Mouse (Mus musculus): ENCODE results near the gene Frmpd4.
A peak's percentile ranks its signal among the peaks of the same experiment; 100 is the strongest.

Gene Frmpd4

DNA sequence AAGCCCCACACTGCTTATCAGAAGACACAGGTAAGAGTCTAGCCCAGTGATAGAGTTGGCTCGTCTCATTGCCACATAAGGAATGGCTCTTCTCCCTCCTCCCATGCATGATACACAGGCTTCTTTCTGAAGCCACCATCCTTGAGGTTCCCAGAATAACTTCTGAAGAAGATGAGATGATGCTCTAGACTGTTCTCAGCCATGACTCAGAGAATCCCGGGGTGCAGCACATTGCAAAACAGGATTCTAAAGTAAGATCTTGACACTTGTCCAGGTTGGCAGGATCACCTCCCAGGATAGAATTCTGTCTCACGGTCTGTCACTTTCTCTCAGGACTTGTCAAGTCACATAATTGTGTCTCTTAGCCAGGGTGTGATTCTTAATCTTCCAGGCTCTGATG is 1024.2 kb downstream of the Frmpd4 start:
- no peak for DNase-seq (ENCODE audit: low spot score)

DNA sequence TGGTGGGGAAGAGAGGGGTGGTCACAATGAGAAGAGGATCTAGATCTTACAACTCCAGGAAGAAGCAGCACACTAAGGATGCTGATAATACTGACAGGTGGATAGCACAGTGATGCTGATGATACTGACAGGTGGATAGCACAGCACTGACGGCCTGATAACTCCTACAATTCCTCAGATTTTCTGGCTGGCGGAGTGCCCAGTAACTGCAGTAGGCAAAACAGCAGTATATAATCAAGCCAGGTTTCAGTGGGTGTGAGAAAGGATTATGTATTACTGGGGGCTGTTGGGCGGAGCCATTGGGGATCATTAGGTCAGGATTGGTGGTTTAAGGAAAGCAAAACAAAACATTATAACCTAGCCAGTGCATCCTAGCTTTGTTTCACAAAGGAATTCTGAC is 1053.9 kb downstream of the Frmpd4 start:
- no peak for DNase-seq (ENCODE audit: low spot score)

DNA sequence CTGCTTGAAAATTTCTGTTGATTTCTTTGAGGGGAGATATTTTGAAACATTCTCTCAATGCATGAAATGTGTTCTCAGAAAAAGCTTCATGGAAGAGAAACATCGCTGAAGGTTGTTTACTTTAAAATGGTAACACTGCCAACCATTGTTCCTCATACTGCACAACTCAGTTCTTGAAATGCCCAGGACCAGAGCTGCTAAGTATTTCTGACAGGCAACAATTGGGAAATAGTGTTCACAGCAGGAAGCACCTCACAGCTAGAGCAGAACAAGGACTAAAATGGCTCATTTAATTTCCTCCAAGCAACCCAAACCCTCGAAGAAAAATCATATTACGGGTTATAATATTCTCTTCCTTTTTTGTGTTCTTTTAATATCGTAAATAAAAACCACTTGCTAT is 1054.5 kb downstream of the Frmpd4 start:
- DNase-seq (ENCODE audit: low spot score) = no peak

DNA sequence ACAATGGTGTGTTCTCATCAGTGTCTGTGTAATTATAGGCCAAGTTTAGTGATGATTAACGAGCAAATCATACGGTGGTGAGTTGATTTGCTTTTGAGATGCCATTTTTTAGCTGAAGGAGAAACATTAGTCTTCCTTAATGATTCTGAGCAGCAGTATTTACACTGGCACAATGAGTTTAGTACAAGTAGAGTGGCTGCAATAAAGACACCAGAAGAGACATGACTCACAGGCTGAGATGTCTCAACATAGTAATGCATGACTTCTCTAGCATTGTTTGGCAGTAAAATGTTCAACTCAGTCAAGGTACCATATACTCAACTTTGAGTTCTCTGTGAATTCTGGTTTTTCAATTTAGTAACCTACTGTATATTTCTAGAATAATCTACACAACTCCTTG is 1058.6 kb downstream of the Frmpd4 start:
- DNase-seq (ENCODE audit: low spot score) = no peak

DNA sequence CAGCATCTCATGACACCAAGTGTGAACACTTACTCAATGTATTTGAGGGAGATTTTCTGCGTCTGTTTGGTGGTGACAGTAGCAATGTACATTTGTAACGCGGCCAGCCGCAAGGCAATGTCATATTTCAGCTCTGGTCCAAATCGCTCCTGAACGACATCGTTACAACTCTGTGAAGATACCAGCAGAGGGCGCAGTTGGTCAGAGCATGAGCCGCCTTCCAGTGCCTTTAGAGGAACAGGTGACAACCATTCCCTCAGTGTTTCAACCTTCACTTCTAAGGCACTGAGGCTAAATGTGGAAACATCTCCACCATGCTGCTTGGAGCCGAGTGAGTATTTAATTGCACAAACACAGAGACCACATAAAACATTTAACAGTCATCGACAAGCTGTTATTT is 1079.3 kb downstream of the Frmpd4 start:
- DNase-seq (ENCODE audit: low spot score) = peak; percentile 78

DNA sequence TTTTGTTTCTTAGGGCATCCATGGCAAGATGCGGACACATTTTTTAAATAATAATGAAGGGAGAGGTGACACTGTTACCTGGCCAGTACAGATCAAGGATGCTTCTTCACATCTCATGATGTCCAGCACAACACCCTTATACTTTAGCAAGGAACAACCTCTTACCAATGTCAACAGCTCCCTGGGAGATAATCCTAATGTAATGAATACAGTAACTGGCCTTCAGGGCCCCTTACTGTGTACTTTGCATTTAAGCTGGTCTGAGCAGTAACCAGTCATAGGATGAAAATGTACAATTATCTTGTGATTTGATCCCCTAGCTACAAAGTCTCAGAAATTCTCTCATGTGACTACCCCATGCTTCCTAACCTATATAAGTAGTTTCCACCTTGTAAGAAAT is 1084.8 kb downstream of the Frmpd4 start:
- no peak for DNase-seq (ENCODE audit: low spot score)

DNA sequence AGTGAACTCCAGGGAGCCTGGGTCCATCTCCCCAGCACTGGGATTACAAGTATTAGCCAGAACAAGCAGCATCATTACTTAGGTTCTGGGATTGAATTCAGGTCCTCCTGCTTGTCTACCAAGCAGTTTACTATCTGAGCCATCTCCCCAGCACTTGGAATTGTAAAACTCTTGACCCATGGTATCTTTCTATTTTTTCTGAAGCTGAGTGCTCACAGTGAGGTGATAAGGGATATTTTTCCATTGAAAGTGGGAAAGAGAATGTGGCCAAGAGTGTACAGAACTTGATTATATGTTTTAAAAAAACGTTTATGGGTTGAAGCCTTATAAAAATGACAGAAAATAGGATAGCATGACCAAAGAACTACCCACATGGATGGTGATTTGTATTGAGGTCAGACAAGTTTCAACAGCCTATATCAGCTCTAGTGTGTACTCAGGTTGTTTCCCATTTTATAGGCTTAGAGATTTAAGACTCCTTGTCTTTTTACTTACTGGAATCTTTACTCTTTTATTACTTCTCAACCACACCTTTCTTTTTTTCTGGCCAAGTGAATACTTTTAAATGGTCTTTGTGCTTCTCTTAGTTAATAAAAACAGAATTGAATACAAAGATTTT is 1085.3 kb downstream of the Frmpd4 start:
- no peak for DNase-seq (ENCODE audit: low spot score)

DNA sequence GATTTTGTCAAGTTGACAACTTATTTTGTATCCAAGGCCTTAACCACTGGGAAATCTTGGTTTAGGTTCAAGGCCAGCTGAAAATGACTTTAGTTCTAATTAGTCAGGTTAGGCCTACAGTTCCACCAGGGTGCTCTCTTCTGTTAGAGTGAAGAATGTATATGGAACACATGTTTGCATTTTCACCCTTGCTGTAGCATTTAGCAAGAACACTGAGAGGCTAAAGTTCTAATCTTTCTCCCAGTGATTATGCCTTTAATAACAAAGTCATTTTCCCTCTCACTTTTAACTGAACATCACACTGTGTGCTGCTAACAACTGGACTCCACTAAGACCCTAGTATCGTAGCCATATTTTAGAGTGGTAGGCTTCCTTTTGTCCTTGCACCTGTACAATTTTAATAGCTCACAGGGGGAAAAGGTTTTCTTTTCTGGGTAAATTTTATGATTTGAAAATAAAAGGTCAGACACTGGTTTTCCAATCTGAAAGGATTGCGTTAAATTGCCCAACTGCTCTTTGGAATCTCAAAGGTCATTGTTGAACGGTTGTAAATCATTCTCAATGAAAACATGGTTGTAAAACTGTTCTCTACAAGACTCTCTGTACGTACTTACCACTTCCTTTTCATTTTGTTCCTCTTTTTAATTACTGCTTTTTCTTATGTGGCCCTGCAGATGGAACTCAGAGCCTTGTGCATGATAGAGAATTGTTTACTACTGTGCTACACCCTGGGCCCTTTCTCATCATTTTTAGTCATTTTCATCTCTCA is 1093.4 kb downstream of the Frmpd4 start:
- DNase-seq (ENCODE audit: low spot score) = no peak

DNA sequence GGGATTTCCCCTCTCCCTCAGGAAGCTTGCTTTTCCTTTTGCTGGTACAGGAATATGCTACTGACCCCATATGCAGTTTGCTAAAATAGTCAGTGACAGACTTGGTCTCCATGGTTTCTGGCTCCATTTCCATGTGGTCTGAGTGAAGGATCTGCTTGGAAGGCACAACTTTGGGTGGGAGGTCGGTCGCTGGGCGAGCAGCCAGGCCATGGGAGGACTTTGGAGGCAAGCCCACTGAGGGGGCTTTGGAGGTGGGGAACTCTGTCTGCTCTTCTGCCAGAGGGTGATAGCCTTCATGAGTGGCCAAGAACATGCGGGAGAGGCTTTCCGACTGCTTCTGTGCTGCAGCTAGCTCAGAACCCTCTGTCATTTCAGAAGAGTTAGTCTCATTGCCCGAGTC is 1099.4 kb downstream of the Frmpd4 start:
- DNase-seq (ENCODE audit: low spot score) = no peak

DNA sequence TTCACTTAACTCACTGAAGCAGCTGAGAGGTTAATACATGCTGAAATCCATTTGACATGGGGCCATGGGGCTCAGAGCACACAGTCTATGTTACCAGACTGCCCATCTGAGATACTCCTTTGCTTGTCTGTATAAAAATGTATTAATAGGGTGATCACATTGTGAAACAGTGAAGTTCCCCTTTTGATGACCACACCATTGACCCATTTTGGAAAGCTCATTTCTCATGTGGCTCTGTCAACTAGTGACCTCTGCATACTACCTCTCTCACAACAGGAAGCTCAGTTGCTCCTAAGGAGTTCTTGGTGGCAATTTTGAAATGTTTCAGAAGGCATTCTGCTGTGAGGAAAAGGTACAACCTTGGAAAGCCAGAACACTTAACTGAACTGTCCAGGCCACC is 1142.1 kb downstream of the Frmpd4 start:
- DNase-seq (ENCODE audit: low spot score) = no peak

DNA sequence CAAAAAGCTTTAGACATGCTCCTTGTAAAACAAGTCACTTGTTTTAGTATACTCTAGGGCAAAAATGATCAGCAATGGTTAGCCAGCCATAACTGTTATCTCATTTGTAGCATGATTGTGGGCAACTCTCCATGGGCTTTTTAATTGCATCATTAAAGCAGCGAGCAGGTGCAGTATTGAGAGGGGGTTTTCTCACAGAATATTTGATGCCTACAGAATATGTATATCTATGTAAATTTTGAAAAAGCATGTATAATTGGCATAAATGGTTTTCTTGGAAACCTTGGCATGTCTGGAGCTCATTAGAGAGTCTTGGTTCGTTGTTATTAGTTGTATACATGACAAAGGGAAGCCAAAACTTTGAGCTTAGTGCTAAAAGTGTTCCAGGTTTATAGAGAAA is 1143.1 kb downstream of the Frmpd4 start:
- no peak for DNase-seq (ENCODE audit: low spot score)

Data from embryo, embryonic 10.5 days (tissue).